Mouse (Mus musculus) liver, embryonic 12.5 days (tissue): Measurements from ENCODE around the gene Mpp2. TPM values are rescaled to one million over a fixed set of nuclear protein-coding genes. Genes with fewer than 3 reads are reported as not detected.

ENCODE experiments used
- ATAC-seq: fragments of 200-750 bp; cut with Nextera tagmentation; 2 replicates; pipeline ENCODE4 v1.8.0; 2017; ENCODE audit warnings: moderate number of reproducible peaks, mild to moderate bottlenecking, moderate library complexity
- H3K27ac ChIP-seq: fragments of 300-500 bp; sonication (generic); 2 replicates; pipeline ENCODE4 v1.5.1; 2016; ENCODE audit warnings: mild to moderate bottlenecking
- H3K27me3 ChIP-seq: fragments of 300-500 bp; sonication (generic); replicated peaks from 2 replicates; pipeline ENCODE4 v1.6.1; 2016; ENCODE audit warnings: mild to moderate bottlenecking, moderate library complexity
- H3K36me3 ChIP-seq: fragments of 300-500 bp; sonication (generic); 2 replicates; pipeline ENCODE4 v1.6.1; 2016; ENCODE audit warnings: mild to moderate bottlenecking, moderate library complexity
- H3K4me1 ChIP-seq: fragments of 300-500 bp; sonication (generic); 2 replicates; pipeline ENCODE4 v1.6.1; 2016
- H3K4me2 ChIP-seq: fragments of 300-500 bp; sonication (generic); 2 replicates; pipeline ENCODE4 v1.6.1; 2016; ENCODE audit warnings: mild to moderate bottlenecking, moderate library complexity
- H3K4me3 ChIP-seq: fragments of 300-500 bp; sonication (generic); 2 replicates; pipeline ENCODE4 v1.5.1; 2016; ENCODE audit warnings: mild to moderate bottlenecking, moderate library complexity
- H3K9ac ChIP-seq: fragments of 300-500 bp; sonication (generic); 2 replicates; pipeline ENCODE4 v1.6.1; 2016; ENCODE audit warnings: mild to moderate bottlenecking, moderate library complexity
- H3K9me3 ChIP-seq: fragments of 300-500 bp; sonication (generic); replicated peaks from 2 replicates; pipeline ENCODE4 v1.6.1; 2016; ENCODE audit warnings: mild to moderate bottlenecking, moderate library complexity
- WGBS: fragments of 180-500 bp; shearing (Covaris S2); methylation state at CpG from one replicate; pipeline ENCODE4 v1.1.7; 2016; ENCODE audit not compliant: insufficient replicate concordance; 5-methylcytosine and 5-hydroxymethylcytosine counted together
- polyA plus RNA-seq: library from polyadenylated mRNA; unstranded; fragments of >200 nt; fragmentation: Nextera tagmentation; extraction: Ambion mirVana; gene quantifications from 2 replicates; pipeline ENCODE4 v1.2.1, GENCODE M21; 2016

The Mpp2 gene
- polyA plus RNA-seq, 1 experiment from 2014 or later: 15.1 TPM

GRCm38 (mm10) chr11:102021196-102021595, 67.1 kb downstream of the Mpp2 start:
- H3K4me3 ChIP-seq: no peak overlapping the region
- ATAC-seq: no peak
- H3K27me3 ChIP-seq: peaks cover 38% of the 10 kb centered on the region
- peaks cover 4% of the 10 kb centered on the region for H3K4me1 ChIP-seq
- no peak overlapping the region for H3K9ac ChIP-seq
- no peaks in the 10 kb centered on the region for H3K9me3 ChIP-seq
- H3K36me3 ChIP-seq: no peaks in the 10 kb centered on the region
- no peak overlapping the region for H3K27ac ChIP-seq
- no peak overlapping the region for H3K4me2 ChIP-seq
- 61% methylated on average over 5 of the region's 5 CpGs for WGBS

- Histone ChIP-seq H3K4me1 (no peaks in the 10 kb centered on the region), H3K27ac (no peak overlapping the region), H3K4me3 (no peak overlapping the region), H3K36me3 (no peaks in the 10 kb centered on the region), H3K9ac (no peak overlapping the region), H3K4me2 (no peak overlapping the region), H3K9me3 (no peaks in the 10 kb centered on the region), H3K27me3 (peaks cover 34% of the 10 kb centered on the region)
- ATAC-seq: no peak
- 57% methylated on average over 9 of the region's 9 CpGs for WGBS
These were observed 68.6 kb downstream of the Mpp2 start for GRCm38 (mm10) chr11:102019736-102020135.

- Histone ChIP-seq H3K4me3 (no peak overlapping the region), H3K4me2 (no peak overlapping the region), H3K27me3 (peaks cover 27% of the 10 kb centered on the region), H3K9ac (no peak overlapping the region), H3K36me3 (no peaks in the 10 kb centered on the region), H3K4me1 (no peaks in the 10 kb centered on the region), H3K27ac (no peak overlapping the region), H3K9me3 (no peaks in the 10 kb centered on the region)
- 81% methylated on average over 1 of the region's 1 CpGs for WGBS
- no peak for ATAC-seq
These were observed 72.2 kb downstream of the Mpp2 start for GRCm38 (mm10) chr11:102016136-102016535.

GRCm38 (mm10) chr11:102015472-102015871, 72.8 kb downstream of the Mpp2 start:
- Histone ChIP-seq H3K36me3 (no peaks in the 10 kb centered on the region), H3K9ac (no peak overlapping the region), H3K27me3 (peaks cover 34% of the 10 kb centered on the region), H3K4me3 (no peak overlapping the region), H3K4me1 (no peaks in the 10 kb centered on the region), H3K9me3 (no peaks in the 10 kb centered on the region), H3K27ac (no peak overlapping the region), H3K4me2 (no peak overlapping the region)
- no peak for ATAC-seq
- 57% methylated on average over 6 of the region's 6 CpGs for whole genome bisulfite sequencing

- Histone ChIP-seq H3K9me3 (no peaks in the 10 kb centered on the region), H3K36me3 (no peaks in the 10 kb centered on the region), H3K4me1 (0 out of 2 replicates have a peak, but pooled peaks cover 2% of the 10 kb centered on the region)
These were observed 75.1 kb downstream of the Mpp2 start for GRCm38 (mm10) chr11:102013201-102013600.

GRCm38 (mm10) chr11:102011510-102011909, 76.8 kb downstream of the Mpp2 start:
- Histone ChIP-seq H3K27ac (no peak overlapping the region), H3K27me3 (peaks cover 42% of the 10 kb centered on the region), H3K36me3 (no peaks in the 10 kb centered on the region), H3K4me2 (no peak overlapping the region), H3K9me3 (no peaks in the 10 kb centered on the region), H3K4me3 (no peak overlapping the region), H3K9ac (no peak overlapping the region), H3K4me1 (0 out of 2 replicates have a peak, but pooled peaks cover 6% of the 10 kb centered on the region)
- WGBS: 66% methylated on average over 8 of the region's 8 CpGs
- no peak for ATAC-seq

More at GRCm38 (mm10) chr11:102013201-102013600, 75.1 kb downstream of the Mpp2 start:
- H3K27ac ChIP-seq: no peak overlapping the region
- H3K27me3 ChIP-seq: peaks cover 38% of the 10 kb centered on the region
- WGBS: 63% methylated on average over 8 of the region's 8 CpGs
- H3K4me3 ChIP-seq: no peak overlapping the region
- no peak for ATAC-seq
- H3K9ac ChIP-seq: no peak overlapping the region
- no peak overlapping the region for H3K4me2 ChIP-seq

GRCm38 (mm10) chr11:102010140-102010539, 78.2 kb downstream of the Mpp2 start:
- Histone ChIP-seq H3K36me3 (no peaks in the 10 kb centered on the region), H3K4me3 (no peak overlapping the region), H3K4me1 (0 out of 2 replicates have a peak, but pooled peaks cover 6% of the 10 kb centered on the region), H3K4me2 (no peak overlapping the region), H3K27ac (no peak overlapping the region), H3K27me3 (peaks cover 37% of the 10 kb centered on the region), H3K9me3 (no peaks in the 10 kb centered on the region), H3K9ac (no peak overlapping the region)
- no peak for ATAC-seq
- WGBS: 73% methylated on average over 13 of the region's 13 CpGs

GRCm38 (mm10) chr11:102008954-102009637, 79.2 kb downstream of the Mpp2 start:
- no peak overlapping the region for H3K4me2 ChIP-seq
- H3K9ac ChIP-seq: no peak overlapping the region
- WGBS: 56% methylated on average over 15 of the region's 15 CpGs
- peaks cover 33% of the 10 kb centered on the region for H3K27me3 ChIP-seq
- H3K9me3 ChIP-seq: no peaks in the 10 kb centered on the region
- H3K36me3 ChIP-seq: no peaks in the 10 kb centered on the region
- ATAC-seq: no peak
- no peak overlapping the region for H3K27ac ChIP-seq
- no peak overlapping the region for H3K4me3 ChIP-seq
- H3K4me1 ChIP-seq: 0 out of 2 replicates have a peak, but pooled peaks cover 6% of the 10 kb centered on the region

- 79% methylated on average over 8 of the region's 8 CpGs for WGBS
- ATAC-seq: no peak
- no peak overlapping the region for H3K4me2 ChIP-seq
These were observed 79.9 kb downstream of the Mpp2 start for GRCm38 (mm10) chr11:102008372-102008771.

More at GRCm38 (mm10) chr11:102008372-102008771, 79.9 kb downstream of the Mpp2 start:
- Histone ChIP-seq H3K27ac (no peak overlapping the region), H3K36me3 (no peaks in the 10 kb centered on the region), H3K9me3 (no peaks in the 10 kb centered on the region), H3K27me3 (peaks cover 33% of the 10 kb centered on the region), H3K9ac (no peak overlapping the region), H3K4me3 (no peak overlapping the region), H3K4me1 (0 out of 2 replicates have a peak, but pooled peaks cover 6% of the 10 kb centered on the region)

Other genes with a start within 250 kb of the Mpp2 start
- 0.72 and 1.3 TPM in 2 replicates for gene Meox1, start 194.1 kb downstream of the Mpp2 start, polyA plus RNA-seq
- 0.10 TPM in 2 replicates for gene Sost, start 121.5 kb downstream of the Mpp2 start, polyA plus RNA-seq
- gene Cfap97d1, start 104.2 kb downstream of the Mpp2 start, polyA plus RNA-seq: not detected in 2 replicates
- 12.9 and 13.4 TPM in 2 replicates for gene Dusp3, start 101.5 kb downstream of the Mpp2 start, polyA plus RNA-seq
- gene Mpp3, start 60.1 kb downstream of the Mpp2 start, polyA plus RNA-seq: 0.66 and 0.85 TPM in 2 replicates
- 0.50 and 0.51 TPM in 2 replicates for gene Cd300lg, start 47.0 kb downstream of the Mpp2 start, polyA plus RNA-seq
- not detected in 2 replicates for gene Ppy, start 12.8 kb upstream of the Mpp2 start, polyA plus RNA-seq
- 0.32 TPM in 1 of 2 replicates, not detected in the other for gene Pyy, start 19.3 kb upstream of the Mpp2 start, polyA plus RNA-seq
- gene Nags, start 57.0 kb upstream of the Mpp2 start, polyA plus RNA-seq: 7.7 and 8.8 TPM in 2 replicates
- gene Tmem101, start 67.9 kb upstream of the Mpp2 start, polyA plus RNA-seq: 16.3 TPM in 2 replicates
- gene Lsm12, start 96.8 kb upstream of the Mpp2 start, polyA plus RNA-seq: 84.3 and 85.8 TPM in 2 replicates
- gene G6pc3, start 101.1 kb upstream of the Mpp2 start, polyA plus RNA-seq: 18.0 and 19.7 TPM in 2 replicates
- 21.7 and 23.1 TPM in 2 replicates for gene Hdac5, start 141.7 kb upstream of the Mpp2 start, polyA plus RNA-seq
- gene BC030867, start 160.4 kb upstream of the Mpp2 start, polyA plus RNA-seq: 19.5 and 19.7 TPM in 2 replicates
- gene Asb16, start 180.2 kb upstream of the Mpp2 start, polyA plus RNA-seq: 0.05 TPM in 1 of 2 replicates, not detected in the other
- 28.4 and 28.9 TPM in 2 replicates for gene Tmub2, start 196.4 kb upstream of the Mpp2 start, polyA plus RNA-seq
- 7.3 and 7.5 TPM in 2 replicates for gene Atxn7l3, start 208.1 kb upstream of the Mpp2 start, polyA plus RNA-seq
- 97.2 and 98.8 TPM in 2 replicates for gene Ubtf, start 231.2 kb upstream of the Mpp2 start, polyA plus RNA-seq